Mouse (Mus musculus) adipose tissue, adult 10 weeks (tissue): ENCODE measurements around the gene Olfr124. TPM values are rescaled to one million over a fixed set of nuclear protein-coding genes. Genes with fewer than 3 reads are reported as not detected.

Source experiments
- polyA plus RNA-seq: library from polyadenylated mRNA; stranded (reverse); fragments of 350-450 nt; fragmentation: Illumina TruSeq; extraction: RNeasy Lipid Tissue Mini Kit (QIAGEN cat#74804); gene quantifications from one replicate; pipeline ENCODE4 v1.2.3, GENCODE M21; 2014; ENCODE audit warnings: low read depth, low replicate concordance

The Olfr124 gene
- not detected for polyA plus RNA-seq

DNA sequence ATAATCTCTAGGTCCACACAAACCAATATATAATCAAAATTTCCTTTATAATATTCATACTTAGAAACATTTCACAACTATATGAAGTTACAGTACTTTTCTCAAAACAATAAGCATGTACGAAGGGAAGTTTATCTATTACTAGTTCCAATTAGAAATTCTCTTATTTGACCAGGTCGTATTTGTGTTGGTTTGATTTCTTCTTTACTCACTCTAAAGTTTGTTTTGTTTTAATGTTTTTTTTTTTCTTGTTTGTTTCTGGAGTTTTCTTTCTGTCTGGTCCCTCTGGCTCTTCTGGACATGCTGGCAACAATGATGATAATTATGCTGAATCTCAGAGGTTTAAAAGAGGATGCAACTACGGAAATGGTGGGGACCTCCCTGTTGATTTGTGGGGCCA lies at the start of gene Olfr124:
Gene Olfr124 (plus strand): TSS at position 301 of the 400 bp plus-strand sequence.

DNA sequence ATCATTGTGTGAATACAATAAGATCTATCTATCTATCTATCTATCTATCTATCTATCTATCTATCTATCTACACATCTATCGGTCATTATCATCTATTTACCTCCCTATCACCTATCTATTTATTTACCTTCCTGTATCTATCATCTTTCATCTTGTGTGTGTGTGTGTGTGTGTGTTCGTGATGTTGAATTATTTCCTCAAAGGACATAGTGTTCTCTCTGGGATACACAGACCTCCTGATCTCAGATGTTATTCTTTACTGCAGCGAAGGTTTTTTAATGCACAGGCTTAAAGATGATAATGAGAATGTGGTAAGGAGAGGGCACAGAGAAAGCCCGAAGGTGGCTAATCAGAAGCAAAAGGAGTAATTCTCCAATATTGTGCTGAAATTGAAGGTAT lies 31.4 kb upstream of the Olfr124 start, which contains the start of gene Olfr122:
Gene Olfr122 (plus strand): TSS at position 301 of the 400 bp plus-strand sequence.

DNA sequence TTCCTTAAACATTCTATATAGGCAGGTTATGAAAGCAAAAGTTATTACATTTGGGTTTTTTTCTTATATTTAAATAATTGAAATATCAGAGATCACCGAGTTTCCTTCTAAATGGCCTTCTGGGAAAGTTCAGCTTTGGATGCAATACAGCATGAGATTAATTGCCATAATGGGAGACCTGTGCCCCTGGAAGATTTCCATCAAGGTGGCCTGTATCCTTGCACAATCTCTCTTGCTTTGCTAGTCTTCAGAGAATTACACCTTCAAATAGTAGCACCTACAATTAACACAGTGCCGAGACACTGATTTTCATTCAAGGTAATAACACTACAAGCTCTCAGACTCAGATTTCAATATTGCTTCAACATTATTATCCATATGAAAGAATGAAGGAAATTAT lies 6.5 kb upstream of the Olfr124 start, which contains the start of gene Olfr123:
Gene Olfr123 (plus strand): TSS at position 301 of the 400 bp plus-strand sequence.

GRCm38 (mm10) chr17:37832649-37833048 lies 33.0 kb downstream of the Olfr124 start, which contains the start of gene Olfr125:
TSS of gene Olfr125 (plus strand) at chr17:37832949.

GRCm38 (mm10) chr17:37847183-37847582 lies 47.5 kb downstream of the Olfr124 start, which contains the start of gene Olfr126:
TSS of gene Olfr126 (plus strand) at chr17:37847483.

Other genes with a start within 250 kb of the Olfr124 start
- 0.78 TPM for gene Olfr112, start 230.4 kb upstream of the Olfr124 start, polyA plus RNA-seq
- not detected for gene Olfr113, start 222.2 kb upstream of the Olfr124 start, polyA plus RNA-seq
- not detected for gene Olfr114, start 207.1 kb upstream of the Olfr124 start, polyA plus RNA-seq
- not detected for gene Olfr115, start 172.8 kb upstream of the Olfr124 start, polyA plus RNA-seq
- gene Olfr116, start 172.7 kb upstream of the Olfr124 start, polyA plus RNA-seq, result not detected
- not detected for gene Olfr117, start 136.1 kb upstream of the Olfr124 start, polyA plus RNA-seq
- gene Olfr118, start 132.9 kb upstream of the Olfr124 start, polyA plus RNA-seq, result not detected
- gene Olfr119, start 103.3 kb upstream of the Olfr124 start, polyA plus RNA-seq, result not detected
- gene Olfr120, start 78.1 kb upstream of the Olfr124 start, polyA plus RNA-seq, result not detected
- gene Olfr121, start 51.0 kb upstream of the Olfr124 start, polyA plus RNA-seq, result not detected
- not detected for gene Olfr122, start 31.3 kb upstream of the Olfr124 start, polyA plus RNA-seq
- not detected for gene Olfr123, start 6.4 kb upstream of the Olfr124 start, polyA plus RNA-seq
- not detected for gene Olfr125, start 33.1 kb downstream of the Olfr124 start, polyA plus RNA-seq
- not detected for gene Olfr126, start 47.6 kb downstream of the Olfr124 start, polyA plus RNA-seq
- gene Olfr127, start 100.5 kb downstream of the Olfr124 start, polyA plus RNA-seq, result not detected
- gene Olfr128, start 120.7 kb downstream of the Olfr124 start, polyA plus RNA-seq, result not detected
- not detected for gene Olfr761, start 153.2 kb downstream of the Olfr124 start, polyA plus RNA-seq